Mouse (Mus musculus): ENCODE results near the gene Exd2.

DNA sequence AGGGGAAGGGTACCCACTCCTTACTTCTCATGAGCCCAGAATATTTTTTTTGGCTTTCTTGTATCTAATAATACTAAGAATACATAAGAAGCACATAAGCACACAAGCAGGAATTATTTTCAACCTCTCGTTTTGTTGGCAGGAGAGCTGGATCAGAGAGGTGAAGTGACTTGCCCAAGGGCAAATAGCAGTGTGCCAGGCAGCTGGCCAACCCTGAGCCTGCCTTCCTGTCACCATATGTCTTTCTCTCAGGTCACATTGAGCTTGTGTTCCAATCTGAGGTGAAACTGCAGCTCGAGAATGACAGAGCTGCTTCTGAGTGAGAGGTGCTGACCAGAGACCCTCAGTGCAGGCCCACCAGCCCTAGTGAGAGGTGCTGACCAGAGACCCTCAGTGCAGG lies 71.0 kb downstream of the Exd2 start:
- TF ChIP-seq CTCF (IDR thresholded peaks at IDR 0.05; ENCODE audit: low read depth, low read length) (no peak), POLR2A (IDR thresholded peaks at IDR 0.05; ENCODE audit: extremely low read depth, insufficient read depth, low read length) (no peak)

Data from liver, adult 2 months (tissue).